Comparison of ENCODE assay signal across 24 mouse cellular contexts in genomic region chr2:103069752-103070405, GRCm38 (mm10). TPM values are rescaled to one million over a fixed set of nuclear protein-coding genes. Genes with fewer than 3 reads are reported as not detected.
DNase-seq lines count a peak whose midpoint lies in the region; TF ChIP-seq lines count a peak whose summit lies in the region.
"Had no signal": no experiment of that assay in that cellular context is flagged by ENCODE, and none has a peak within 500 bp of the region (broad histone marks: within the 10 kb centered on the region; RNA-seq: fewer than 3 reads in every experiment).

No protein-coding gene starts in this region.

- 93% methylated on average over 5 of the region's 5 CpGs for WGBS in heart, embryonic 10.5 days
- WGBS in thymus, adult 2 months, result 92% methylated on average over 5 of the region's 5 CpGs

- no peaks in the 10 kb centered on the region for H3K27me3 ChIP-seq in heart, embryonic 10.5 days (ENCODE audit: insufficient read depth, poor library complexity, severe bottlenecking)
- no peaks in the 10 kb centered on the region for H3K27me3 ChIP-seq in thymus, adult 2 months (ENCODE audit: control insufficient read depth, insufficient read depth, low read length)
- H3K27me3 ChIP-seq: embryonic facial prominence, embryonic 13.5 days; forebrain, embryonic 13.5 days; hindbrain, embryonic 12.5 days; hindbrain, embryonic 15.5 days; Patski had no signal

- H3K27ac ChIP-seq in heart, embryonic 10.5 days, result no peak overlapping the region
- H3K27ac ChIP-seq in thymus, adult 2 months (ENCODE audit: control insufficient read depth, insufficient read depth, low read length), result no peak overlapping the region
- H3K27ac ChIP-seq: embryonic facial prominence, embryonic 10.5 days; embryonic facial prominence, embryonic 13.5 days; forebrain, embryonic 10.5 days; forebrain, embryonic 13.5 days; heart, adult 2 months; hindbrain, embryonic 12.5 days; hindbrain, embryonic 15.5 days had no signal

- no peak overlapping the region for H3K4me3 ChIP-seq in heart, embryonic 10.5 days
- H3K4me3 ChIP-seq in thymus, adult 2 months (ENCODE audit: control insufficient read depth, insufficient read depth, low read length), result no peak overlapping the region
- H3K4me3 ChIP-seq: embryonic facial prominence, embryonic 10.5 days; embryonic facial prominence, embryonic 13.5 days; erythroblast, embryonic 14.5 days; forebrain, embryonic 10.5 days; forebrain, embryonic 13.5 days; heart, adult 2 months; hindbrain, embryonic 12.5 days; hindbrain, embryonic 15.5 days had no signal

- peak; percentile 40 for DNase-seq in 416B (ENCODE audit: low read depth)
- DNase-seq in A20 (ENCODE audit: low read depth, low spot score), result peak; percentile 37
- DNase-seq in MEL-GATA-1-ER (ENCODE audit: extremely low read depth, low read depth), result peak; percentile 39
- DNase-seq in gonadal fat pad, adult 2 months (ENCODE audit: low read depth), result peak; percentile 61
- DNase-seq in heart, embryonic 10.5 days (ENCODE audit: low spot score), result no peak
- no peak for DNase-seq in thymus, adult 2 months
- DNase-seq in ovary, postnatal 14 days (ENCODE audit: low spot score), result no peak
- DNase-seq: adrenal gland, postnatal 10 days; B cell, adult 2 months; cerebellum, adult 11-12 months; cerebellum, adult 8-10 months; cerebellum, postnatal 10 days; cerebellum, postnatal 36 days; embryo, embryonic 11 days; gastrocnemius, postnatal 14 days; heart, adult 2 months had no signal

- no peaks in the 10 kb centered on the region for H3K36me3 ChIP-seq in heart, embryonic 10.5 days
- no peaks in the 10 kb centered on the region for H3K36me3 ChIP-seq in thymus, adult 2 months (ENCODE audit: control insufficient read depth, insufficient read depth, low read length)
- H3K36me3 ChIP-seq: embryonic facial prominence, embryonic 13.5 days; hindbrain, embryonic 12.5 days; hindbrain, embryonic 15.5 days had no signal

- H3K4me1 ChIP-seq in heart, embryonic 10.5 days, result peaks cover 30% of the 10 kb centered on the region
- no peaks in the 10 kb centered on the region for H3K4me1 ChIP-seq in thymus, adult 2 months (replicated peaks; ENCODE audit: control insufficient read depth, insufficient read depth, low read length)

- TF ChIP-seq CTCF in thymus, adult 2 months (IDR thresholded peaks at IDR 0.05; ENCODE audit: borderline replicate concordance, control insufficient read depth, extremely low read depth, insufficient read depth, low read length, poor library complexity), result no peak

- no peaks in the 10 kb centered on the region for H3K9me3 ChIP-seq in heart, embryonic 10.5 days
- H3K9me3 ChIP-seq: embryonic facial prominence, embryonic 13.5 days; forebrain, embryonic 13.5 days; hindbrain, embryonic 12.5 days; hindbrain, embryonic 15.5 days had no signal

- no peak for TF ChIP-seq POLR2A in thymus, adult 2 months (IDR thresholded peaks at IDR 0.05; ENCODE audit: control insufficient read depth, extremely low read depth, insufficient read depth, low read length, poor library complexity)

RNA-seq across cellular contexts. Expression of gene Pdhx, which starts 3.4 kb away (rescaled TPM):
- polyA plus RNA-seq in gonadal fat pad, adult 2 months (2012; rRNA removed), result 23.1 and 31.4 TPM in 2 replicates
- polyA plus RNA-seq in heart, embryonic 10.5 days (2016; fragmentation: Nextera tagmentation; extraction: Ambion mirVana), result 47.2 and 55.6 TPM in 2 replicates
- 17.0 and 21.2 TPM in 2 replicates for polyA plus RNA-seq in thymus, adult 2 months (2012; rRNA removed)

RNA-seq across cellular contexts. Expression of gene Apip, which starts 3.6 kb away (rescaled TPM):
- 32.6 and 34.4 TPM in 2 replicates for polyA plus RNA-seq in gonadal fat pad, adult 2 months (2012; rRNA removed)
- 65.4 and 66.2 TPM in 2 replicates for polyA plus RNA-seq in heart, embryonic 10.5 days (2016; fragmentation: Nextera tagmentation; extraction: Ambion mirVana)
- 11.7 and 11.8 TPM in 2 replicates for polyA plus RNA-seq in thymus, adult 2 months (2012; rRNA removed)

Comparison
In these comparisons a context has a peak if more than half of its experiments do, and no peak if none do; other contexts are left out.
1. DNase-seq: peak in 416B (single experiment), A20 (single experiment), MEL-GATA-1-ER (single experiment) and gonadal fat pad, adult 2 months (single experiment); none in heart, embryonic 10.5 days (single experiment), thymus, adult 2 months (single experiment) and ovary, postnatal 14 days (single experiment).